Mouse (Mus musculus) cerebellum, postnatal 25 days (tissue): Measurements from ENCODE around the gene Mnx1.

ENCODE experiments used
- DNase-seq, 2 experiments: peaks; one replicate each; pipeline ENCODE4 v3.0.0; 2021; ENCODE audit warnings: mixed read lengths in 2 of 2

Gene Mnx1

DNA sequence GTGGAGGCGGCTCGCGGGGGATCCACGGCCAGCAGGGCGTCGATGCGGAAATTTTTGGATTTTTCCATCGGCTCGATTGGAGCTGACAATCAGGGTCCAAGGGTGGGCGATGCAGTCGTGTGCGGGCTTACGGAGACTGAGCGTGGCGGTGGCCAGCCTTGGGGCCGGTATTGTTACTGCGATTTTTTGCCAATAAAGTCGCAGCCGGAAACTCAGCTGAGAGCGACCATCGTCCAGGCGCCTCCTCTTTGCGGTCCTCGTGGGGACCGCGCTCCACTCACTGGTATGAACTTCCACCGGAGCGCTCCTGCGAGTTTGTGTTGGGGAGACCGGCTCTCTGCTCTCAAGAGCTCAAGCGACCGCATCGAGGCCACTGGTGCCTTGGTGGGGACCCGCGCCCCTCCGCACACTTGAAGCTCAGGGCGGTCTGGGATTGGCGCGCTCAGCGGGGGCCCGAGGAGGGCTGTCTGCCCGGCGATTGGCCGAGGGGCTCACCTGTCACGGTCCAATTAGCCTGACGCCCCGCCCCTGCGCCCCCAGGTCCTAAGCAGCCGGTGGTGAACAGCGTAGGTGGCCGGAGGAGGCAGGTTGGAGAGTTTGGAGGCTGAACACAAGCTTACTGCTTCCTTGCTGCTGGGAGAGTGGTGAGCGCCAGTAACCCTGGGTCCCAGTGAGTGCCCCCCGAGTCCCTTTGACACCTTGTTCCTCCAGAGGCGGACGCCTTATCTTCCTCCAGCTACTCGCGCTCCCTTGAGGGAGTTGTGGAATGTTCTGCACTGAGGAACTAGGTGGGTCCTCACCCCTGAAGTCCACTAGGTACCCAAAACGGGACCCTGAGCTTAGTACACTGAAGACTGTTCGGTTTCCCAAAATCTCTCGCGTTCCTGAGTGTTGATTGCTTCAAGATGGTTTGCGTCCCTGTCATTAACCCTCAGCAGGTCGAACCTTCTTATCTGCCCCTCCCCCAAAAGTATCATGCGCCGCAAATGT, at the start of gene Mnx1:
TSS of gene Mnx1 (minus strand) at position 263 of the 990 bp plus-strand sequence.
- DNase-seq, result no peak

GRCm38 (mm10) chr5:29516432-29516831, 38.2 kb upstream of the Mnx1 start:
- no peak for DNase-seq

GRCm38 (mm10) chr5:29515888-29516287, 37.6 kb upstream of the Mnx1 start:
- peak in 1 of 2 experiments; percentile 2 for DNase-seq

DNA sequence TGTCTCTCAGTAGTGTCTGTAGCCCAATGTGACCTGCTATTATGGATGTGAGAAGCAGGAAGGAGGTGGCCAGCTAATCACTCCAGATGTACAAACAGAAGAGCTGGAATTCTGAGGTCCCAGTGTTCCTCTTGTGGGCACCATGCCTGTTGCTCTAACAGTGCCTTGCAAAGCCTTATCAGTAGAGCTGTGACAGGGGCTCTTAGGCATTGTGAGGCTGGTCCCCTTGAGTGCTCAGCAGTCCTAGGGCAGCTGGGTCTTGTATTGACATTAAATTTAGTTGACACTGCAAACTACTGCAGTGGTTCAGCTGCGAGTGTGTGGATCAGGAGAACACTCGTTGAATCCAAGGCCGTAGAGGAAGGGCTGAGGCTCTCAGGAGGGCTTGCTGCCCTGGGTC, 28.7 kb upstream of the Mnx1 start:
- DNase-seq, result no peak

DNA sequence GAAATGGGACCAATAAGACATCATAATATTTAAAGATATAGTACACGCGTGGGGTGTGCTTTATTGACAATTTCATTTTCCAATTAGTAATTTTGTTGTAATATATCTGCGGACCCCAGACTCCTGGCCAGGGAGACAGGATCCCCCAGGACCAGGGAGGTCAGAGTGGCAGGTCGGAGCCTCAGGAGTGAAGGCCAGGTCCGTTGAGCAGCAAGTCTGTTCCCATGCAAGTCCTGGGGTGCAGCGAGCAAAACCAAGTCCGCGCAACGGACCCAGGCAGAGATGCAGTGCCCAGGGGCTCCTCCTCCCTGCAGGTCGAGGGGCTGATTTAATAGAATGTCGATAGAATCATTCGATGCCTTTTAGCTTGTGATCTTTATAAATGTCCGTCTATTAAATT, 9.1 kb upstream of the Mnx1 start:
- no peak for DNase-seq

- no peak for DNase-seq
Observed at GRCm38 (mm10) chr5:29485941-29486320, 7.7 kb upstream of the Mnx1 start.

DNA sequence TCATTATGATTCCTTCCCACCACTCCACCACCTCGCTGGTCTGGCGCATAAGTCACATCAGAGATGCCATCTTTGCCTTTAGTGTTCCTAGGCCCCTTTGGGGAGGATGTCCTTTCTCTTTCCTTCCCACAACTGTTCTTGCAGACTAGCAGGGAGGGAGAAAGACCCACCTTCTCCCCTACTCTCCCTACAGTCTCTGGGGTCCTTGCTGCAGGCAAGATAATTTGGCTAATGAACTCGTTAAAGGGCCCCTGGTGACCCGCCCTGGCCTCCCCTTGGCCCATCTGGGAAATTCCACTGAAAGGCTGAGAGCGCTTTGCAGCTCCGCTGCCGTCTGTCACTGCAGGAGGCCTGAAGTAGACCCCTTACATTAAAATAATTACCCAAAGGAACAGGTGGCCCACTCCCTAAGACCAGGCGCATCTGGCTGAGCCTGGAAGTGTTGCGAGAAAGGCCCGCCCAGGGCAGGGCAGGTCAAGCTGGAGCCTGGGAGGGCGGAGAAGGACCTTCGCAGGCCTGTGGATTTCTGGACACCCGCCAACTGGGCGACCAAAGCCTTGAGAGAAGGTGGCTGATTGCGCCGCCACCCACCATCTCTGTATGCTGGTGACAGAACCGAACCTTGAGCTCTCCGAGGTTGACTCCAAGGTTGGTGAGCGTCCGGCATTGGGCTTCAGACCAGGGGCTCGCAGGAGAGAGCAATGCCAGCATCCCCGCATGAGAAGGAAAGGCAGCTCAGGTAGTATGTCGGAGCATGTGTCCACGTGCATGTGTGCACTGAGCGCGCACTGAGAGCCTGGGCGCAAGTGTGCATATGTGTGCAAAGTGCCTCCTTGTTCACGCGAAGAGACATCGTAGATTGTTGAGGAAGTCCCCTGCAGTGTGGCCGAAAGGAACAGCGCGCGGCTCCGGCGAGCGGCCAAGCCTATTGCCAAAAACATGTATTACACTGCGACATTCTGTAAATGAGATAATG, 7.0 kb upstream of the Mnx1 start:
- no peak for DNase-seq

DNA sequence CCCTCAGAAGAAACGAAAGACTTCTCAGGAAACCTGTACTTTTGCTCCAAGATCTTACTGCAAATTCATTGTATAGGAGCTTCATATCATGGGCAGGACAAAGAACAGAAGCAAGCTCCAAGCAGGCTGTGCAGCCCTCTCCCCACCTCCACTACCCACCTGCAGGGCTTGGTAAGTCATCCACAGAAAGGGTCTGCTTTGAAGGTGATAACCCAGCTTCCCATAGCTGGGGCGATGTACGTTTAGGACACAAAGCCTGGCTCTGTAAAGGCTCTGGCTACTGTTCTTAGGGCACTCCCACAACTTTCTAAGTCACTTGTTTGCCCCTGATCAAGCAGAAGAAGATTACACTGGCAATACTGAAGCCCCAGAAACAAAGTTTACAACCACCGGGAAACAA, 5.5 kb upstream of the Mnx1 start:
- no peak for DNase-seq

DNA sequence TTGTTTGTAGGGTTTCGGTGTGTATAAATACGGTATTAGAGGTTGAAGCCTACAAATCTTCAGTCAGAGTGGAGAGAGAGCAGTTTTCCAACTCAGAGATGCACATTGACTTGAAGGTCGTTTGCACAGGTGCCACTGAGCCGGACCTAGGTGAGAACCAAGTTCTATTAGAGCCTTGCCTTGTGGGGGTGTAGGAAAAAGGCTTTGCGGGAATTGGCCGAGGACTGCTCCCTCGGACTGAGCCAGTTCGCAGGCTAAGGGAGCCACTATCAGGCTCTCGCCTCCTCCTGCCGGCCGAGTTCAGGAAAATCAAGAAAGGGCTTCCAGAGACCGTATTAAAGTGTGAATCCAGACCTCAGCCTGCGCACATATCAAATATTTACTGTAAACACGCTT, 926 bp upstream of the Mnx1 start:
- DNase-seq, result peak in 1 of 2 experiments; percentile 40

GRCm38 (mm10) chr5:29477474-29478207, 629 bp downstream of the Mnx1 start:
- DNase-seq, result no peak

GRCm38 (mm10) chr5:29476021-29476420, 2.2 kb downstream of the Mnx1 start:
- DNase-seq, result no peak

DNA sequence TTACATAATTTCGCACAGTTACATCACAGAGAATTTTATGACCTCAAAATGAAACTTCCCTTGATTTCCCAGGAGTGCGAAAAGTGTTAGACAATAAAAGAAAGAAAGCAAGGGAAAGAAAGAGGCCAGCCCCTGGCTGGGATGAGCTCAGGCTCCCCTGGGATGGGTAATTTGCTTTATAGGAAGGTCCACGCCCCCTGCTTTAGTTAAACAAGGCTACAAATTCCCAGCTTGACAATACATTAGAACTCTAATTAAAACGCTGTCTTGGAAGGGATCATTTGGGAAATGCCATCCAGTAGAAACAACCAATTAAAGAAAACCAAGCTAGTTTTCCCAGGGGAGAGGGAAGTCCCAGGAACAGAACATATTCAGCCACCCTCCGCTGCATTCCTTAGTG, 2.7 kb downstream of the Mnx1 start:
- DNase-seq, result no peak

DNA sequence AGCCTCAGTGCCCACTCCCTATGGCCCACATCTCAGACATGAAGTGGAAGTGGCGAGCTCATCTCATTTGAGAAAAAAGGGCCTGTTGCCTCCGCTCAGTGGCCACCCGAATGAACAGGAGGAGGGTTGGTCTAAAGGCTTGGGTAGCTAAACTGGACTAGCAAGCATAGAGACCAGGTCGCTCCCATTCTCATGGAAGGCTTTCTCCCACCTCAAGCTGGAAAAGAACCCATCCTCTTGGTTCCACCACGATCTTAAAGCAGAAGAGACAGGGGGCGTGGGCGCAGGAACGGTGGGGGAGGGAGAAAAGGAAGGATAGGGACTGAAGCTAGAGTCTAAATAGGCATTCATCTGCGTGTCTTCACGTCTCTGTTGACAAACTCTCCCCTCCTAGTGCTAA, 3.2 kb downstream of the Mnx1 start:
- DNase-seq, result no peak

DNA sequence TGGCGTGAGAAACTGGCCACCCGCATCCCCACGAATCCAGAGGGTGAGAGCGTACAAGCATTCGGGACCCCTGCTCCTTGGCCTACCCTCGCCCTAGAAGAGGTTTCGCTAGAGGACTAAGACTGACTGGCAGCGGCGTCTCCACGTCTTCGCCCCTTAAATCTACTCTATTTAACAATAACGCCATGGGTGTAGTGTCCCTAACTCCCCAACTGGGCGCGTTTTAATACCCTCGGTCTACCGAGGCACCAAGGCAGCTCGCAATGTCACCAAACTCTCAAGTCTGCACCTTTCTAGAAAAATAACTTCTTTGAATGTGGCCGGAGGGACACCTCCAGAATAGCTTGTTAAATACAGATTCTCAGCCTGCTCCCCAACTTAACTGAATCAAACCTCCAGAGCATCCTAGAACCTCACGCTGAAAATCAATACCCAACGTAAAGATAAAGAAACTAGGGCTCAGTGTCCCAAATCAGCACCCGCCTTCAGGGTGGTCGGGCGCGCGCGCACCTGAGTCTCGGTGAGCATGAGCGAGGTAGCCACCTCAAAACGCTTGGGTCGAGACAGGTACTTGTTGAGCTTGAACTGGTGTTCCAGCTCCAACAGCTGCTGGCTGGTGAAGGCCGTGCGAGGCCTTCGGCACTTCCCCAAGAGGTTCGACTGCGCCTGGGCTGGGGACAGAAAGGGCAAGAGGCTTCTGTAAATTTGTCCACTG, 3.9 kb downstream of the Mnx1 start:
- DNase-seq, result no peak

- DNase-seq, result no peak
Observed at GRCm38 (mm10) chr5:29473551-29474245, 4.6 kb downstream of the Mnx1 start.

DNA sequence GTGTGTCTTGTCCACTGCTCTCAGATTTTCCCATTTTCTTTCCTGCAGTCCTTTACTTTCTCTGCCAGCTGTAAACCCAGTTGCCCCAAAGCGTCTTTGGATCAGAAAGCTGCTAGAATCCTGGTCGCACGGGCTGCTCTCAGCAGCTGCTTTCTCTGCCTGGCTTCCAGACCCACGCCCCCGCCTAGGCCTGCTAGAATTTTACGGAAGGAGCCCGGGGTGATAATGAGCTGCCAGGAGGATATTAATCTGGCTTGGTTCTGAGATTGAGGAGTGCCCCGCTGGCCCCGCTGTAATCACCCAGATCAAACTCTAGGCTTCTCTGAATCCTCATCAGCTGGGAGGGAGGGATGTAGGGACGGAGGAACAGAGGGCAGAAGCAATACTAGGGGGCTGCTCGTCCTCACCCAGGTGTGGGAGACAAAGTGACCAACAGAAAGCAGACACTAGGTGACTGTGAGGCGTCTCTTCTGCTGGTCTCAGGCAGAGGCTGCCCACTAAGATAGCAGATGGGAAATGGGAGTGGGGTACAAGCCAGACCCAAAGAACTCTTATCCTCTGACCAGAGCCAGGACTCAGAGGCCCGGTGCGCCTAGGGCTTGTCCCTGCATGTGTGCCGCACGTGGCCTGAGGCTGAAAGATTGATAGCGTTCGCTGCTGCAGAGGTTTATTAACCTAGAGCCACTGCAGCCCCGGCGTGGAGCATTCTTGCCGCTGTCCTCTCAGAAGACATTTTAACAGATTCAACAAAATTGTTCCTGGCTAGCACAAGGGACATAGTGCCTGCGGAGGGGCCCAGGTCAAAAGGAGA, 6.2 kb downstream of the Mnx1 start:
- DNase-seq, result no peak

DNA sequence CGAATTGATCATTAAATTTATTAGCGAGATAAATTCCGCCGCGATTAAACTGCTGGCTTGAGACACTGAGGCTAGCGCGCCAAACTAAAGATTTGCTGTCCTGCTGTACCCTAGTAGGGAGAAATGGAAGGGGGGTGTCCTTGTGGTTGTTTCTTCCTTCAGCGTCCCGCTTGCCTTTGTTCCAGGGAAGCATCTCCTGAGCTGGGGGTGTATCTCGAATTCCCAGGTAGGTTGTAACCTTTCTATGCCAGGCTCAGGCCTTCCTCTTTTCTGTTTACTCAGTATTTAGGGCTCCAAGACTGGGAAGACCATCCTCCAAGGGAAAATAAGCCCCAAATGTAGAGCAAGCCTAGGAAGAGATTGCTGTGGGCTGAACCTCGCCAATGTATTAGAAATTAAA, 6.9 kb downstream of the Mnx1 start:
- DNase-seq, result no peak

DNA sequence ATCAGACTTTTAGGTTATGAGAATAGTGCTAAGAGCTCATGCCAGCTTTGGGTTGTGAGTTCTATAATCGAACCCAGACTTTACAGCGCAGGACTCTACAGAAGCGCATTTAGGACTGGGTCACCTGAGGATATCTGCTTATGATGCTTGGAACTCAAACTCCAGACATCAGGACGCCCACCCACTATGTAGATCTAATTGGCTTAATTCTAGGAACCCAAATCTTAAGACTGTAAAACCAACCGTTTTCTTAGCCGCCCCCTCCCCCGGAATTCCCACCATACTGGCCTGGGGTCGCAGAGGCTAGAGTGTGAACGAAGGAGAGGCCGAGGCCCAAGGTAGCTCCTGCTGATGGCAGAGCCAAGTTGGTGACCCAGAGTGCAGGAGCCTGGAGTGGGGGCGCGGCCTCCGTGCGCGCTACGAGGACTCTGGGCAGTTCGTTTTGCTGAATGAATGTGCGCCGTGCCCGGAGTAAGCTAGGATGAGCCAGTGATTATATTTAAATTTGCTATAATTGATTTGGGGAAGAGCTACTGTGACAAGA, 7.3 kb downstream of the Mnx1 start:
- DNase-seq, result no peak

- DNase-seq, result no peak
Observed at GRCm38 (mm10) chr5:29470271-29470670, 8.0 kb downstream of the Mnx1 start.

DNA sequence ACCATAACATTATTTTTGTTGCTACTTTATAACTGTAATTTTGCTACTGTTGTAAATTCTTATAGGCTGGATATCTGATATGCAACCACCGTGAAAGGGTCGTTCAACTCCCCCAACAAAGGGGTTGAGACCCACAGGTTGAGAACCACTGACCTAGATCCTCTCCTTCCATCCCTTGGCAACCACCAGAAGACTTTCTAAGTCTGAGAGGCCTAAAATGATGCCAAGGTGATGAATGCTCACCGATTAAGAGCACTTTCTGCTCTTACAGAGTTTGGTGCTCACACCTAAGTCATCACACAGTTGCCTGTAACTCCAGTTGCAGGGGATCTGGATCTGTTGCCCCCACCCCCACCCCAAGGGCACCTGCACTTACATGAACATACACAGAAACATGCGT, 8.8 kb downstream of the Mnx1 start:
- no peak for DNase-seq
